ENCODE assay signal across 8 mouse cellular contexts in genomic region chr2:155082121-155082803, GRCm38 (mm10). TPM values are rescaled to one million over a fixed set of nuclear protein-coding genes. Genes with fewer than 3 reads are reported as not detected.
DNase-seq lines count a peak whose midpoint lies in the region; ATAC-seq lines count a peak whose summit lies in the region.

No protein-coding gene starts in this region.

- H3K4me1 ChIP-seq in midbrain, embryonic 11.5 days (ENCODE audit: control insufficient read depth, insufficient read depth, low read length), result no peaks in the 10 kb centered on the region
- no peaks in the 10 kb centered on the region for H3K4me1 ChIP-seq in midbrain, embryonic 16.5 days (ENCODE audit: control insufficient read depth, insufficient read depth, low read length)
- H3K4me1 ChIP-seq in liver, embryonic 11.5 days (replicated peaks; ENCODE audit: control insufficient read depth, insufficient read depth, low read length), result no peaks in the 10 kb centered on the region

- no peaks in the 10 kb centered on the region for H3K9me3 ChIP-seq in midbrain, embryonic 11.5 days (ENCODE audit: control insufficient read depth, low read length)
- no peaks in the 10 kb centered on the region for H3K9me3 ChIP-seq in midbrain, embryonic 16.5 days (replicated peaks; ENCODE audit: control insufficient read depth, low read length, poor library complexity, severe bottlenecking)
- H3K9me3 ChIP-seq in liver, embryonic 11.5 days (ENCODE audit: control insufficient read depth, low read length), result no peaks in the 10 kb centered on the region

- no peak overlapping the region for H3K9ac ChIP-seq in midbrain, embryonic 11.5 days (ENCODE audit: low read length)
- H3K9ac ChIP-seq in midbrain, embryonic 16.5 days (ENCODE audit: low read depth, low read length), result no peak overlapping the region
- no peak overlapping the region for H3K9ac ChIP-seq in liver, embryonic 11.5 days (ENCODE audit: low read depth, low read length)

- H3K4me2 ChIP-seq in midbrain, embryonic 11.5 days, result no peak overlapping the region
- no peak overlapping the region for H3K4me2 ChIP-seq in midbrain, embryonic 16.5 days (ENCODE audit: low read length)
- H3K4me2 ChIP-seq in liver, embryonic 11.5 days, result no peak overlapping the region

- H3K36me3 ChIP-seq in midbrain, embryonic 11.5 days (ENCODE audit: control insufficient read depth, insufficient read depth, low read length), result no peaks in the 10 kb centered on the region
- H3K36me3 ChIP-seq in midbrain, embryonic 16.5 days (ENCODE audit: control insufficient read depth, insufficient read depth, low read length), result no peaks in the 10 kb centered on the region
- no peaks in the 10 kb centered on the region for H3K36me3 ChIP-seq in liver, embryonic 11.5 days (ENCODE audit: control insufficient read depth, insufficient read depth, low read length)

- peak; percentile 89 for DNase-seq in midbrain, embryonic 11.5 days (ENCODE audit: low spot score, missing footprints)
- DNase-seq in cerebellum, adult 18-20 months, result peak; percentile 67 to 75
- peak; percentile 62 to 66 for DNase-seq in frontal cortex, postnatal 36 days (ENCODE audit: low spot score in 2 of 2)
- DNase-seq in kidney, adult 9 months, result peak; percentile 92
- DNase-seq in liver, embryonic 11.5 days (ENCODE audit: low spot score), result peak; percentile 47
- DNase-seq in thymus, adult 18-20 months, result peak; percentile 41 to 43

- ATAC-seq in midbrain, embryonic 11.5 days (ENCODE audit: low FRiP score), result 0 out of 2 replicates have a peak, but pooled peaks have one; percentile 44
- ATAC-seq in midbrain, embryonic 16.5 days, result no peak
- peak; percentile 78 for ATAC-seq in liver, embryonic 11.5 days (replicated peaks; ENCODE audit: low FRiP score)
- peak; percentile 68 for ATAC-seq in neutrophil, adult 5-6 weeks (ENCODE audit: extremely low read depth, insufficient number of reproducible peaks, low FRiP score, poor library complexity, severe bottlenecking)

- no peak overlapping the region for H3K27ac ChIP-seq in midbrain, embryonic 11.5 days (ENCODE audit: low read depth, low read length)
- H3K27ac ChIP-seq in midbrain, embryonic 16.5 days (ENCODE audit: low read length), result no peak overlapping the region
- no peak overlapping the region for H3K27ac ChIP-seq in liver, embryonic 11.5 days (ENCODE audit: low read depth, low read length)

- H3K27me3 ChIP-seq in midbrain, embryonic 11.5 days (ENCODE audit: control insufficient read depth, insufficient read depth, low read length), result no peaks in the 10 kb centered on the region
- H3K27me3 ChIP-seq in midbrain, embryonic 16.5 days (ENCODE audit: control insufficient read depth, insufficient read depth, low read depth, low read length), result no peaks in the 10 kb centered on the region
- no peaks in the 10 kb centered on the region for H3K27me3 ChIP-seq in liver, embryonic 11.5 days (replicated peaks; ENCODE audit: control insufficient read depth, insufficient read depth, low read length)

- 19% methylated on average over 8 of the region's 8 CpGs for WGBS in midbrain, embryonic 11.5 days
- WGBS in midbrain, embryonic 16.5 days, result 26% methylated on average over 8 of the region's 8 CpGs
- WGBS in liver, embryonic 11.5 days, result 16% methylated on average over 8 of the region's 8 CpGs

- H3K4me3 ChIP-seq in midbrain, embryonic 11.5 days (ENCODE audit: low read depth, low read length), result no peak overlapping the region
- H3K4me3 ChIP-seq in midbrain, embryonic 16.5 days (ENCODE audit: low read depth, low read length), result no peak overlapping the region
- no peak overlapping the region for H3K4me3 ChIP-seq in liver, embryonic 11.5 days (ENCODE audit: low read depth, low read length)

RNA-seq across cellular contexts. Expression of gene Ahcy, which starts 8.0 kb away (rescaled TPM):
- 75.2 and 87.3 TPM in 2 replicates for polyA plus RNA-seq in midbrain, embryonic 11.5 days (2014; fragmentation: Nextera tagmentation; extraction: Ambion mirVana)
- 32.3 and 32.6 TPM in 2 replicates for polyA plus RNA-seq in midbrain, embryonic 16.5 days (2015; fragmentation: Nextera tagmentation; extraction: Ambion mirVana)
- polyA plus RNA-seq in liver, embryonic 11.5 days (2014; fragmentation: Nextera tagmentation; extraction: Ambion mirVana), result 107 and 114 TPM in 2 replicates
- 16.5 and 19.0 TPM in 2 replicates for total RNA-seq in neutrophil, adult 5-6 weeks (2017)

RNA-seq across cellular contexts. Expression of gene Itch, which starts 51.0 kb away (rescaled TPM):
- 52.2 and 56.5 TPM in 2 replicates for polyA plus RNA-seq in midbrain, embryonic 11.5 days (2014; fragmentation: Nextera tagmentation; extraction: Ambion mirVana)
- 40.2 and 46.0 TPM in 2 replicates for polyA plus RNA-seq in midbrain, embryonic 16.5 days (2015; fragmentation: Nextera tagmentation; extraction: Ambion mirVana)
- 38.7 and 39.7 TPM in 2 replicates for polyA plus RNA-seq in liver, embryonic 11.5 days (2014; fragmentation: Nextera tagmentation; extraction: Ambion mirVana)
- 134 and 145 TPM in 2 replicates for total RNA-seq in neutrophil, adult 5-6 weeks (2017)

Comparison
In these comparisons a context has a peak if more than half of its experiments do, and no peak if none do; other contexts are left out.
1. DNase-seq: peak in every context shown above with its lines; median percentile 92 in kidney, adult 9 months; 89 in midbrain, embryonic 11.5 days; 71 in cerebellum, adult 18-20 months; 64 in frontal cortex, postnatal 36 days; 47 in liver, embryonic 11.5 days; 42 in thymus, adult 18-20 months.